ENCODE assay signal across 26 mouse cellular contexts in genomic region chrX:127747062-127747461, GRCm38 (mm10). TPM values are rescaled to one million over a fixed set of nuclear protein-coding genes. Genes with fewer than 3 reads are reported as not detected.
"Had no signal": no experiment of that assay in that cellular context is flagged by ENCODE, and none has a peak within 500 bp of the region (broad histone marks: within the 10 kb centered on the region; RNA-seq: fewer than 3 reads in every experiment).

No protein-coding gene starts in this region.

- DNase-seq: kidney, adult 11 months; kidney, adult 9 months; kidney, postnatal 36 days; layer of hippocampus, postnatal 36 days; lung, adult 2 months; lung, postnatal 4 days; midbrain, embryonic 14.5 days; spleen, adult 18-20 months; thymus, adult 2 months; thymus, postnatal 25 days had no signal

RNA-seq across cellular contexts. Expression of gene Cldn34c4, which starts 10.7 kb away (rescaled TPM):
- total RNA-seq: hindbrain, postnatal 0 days; layer of hippocampus, adult 2 months; layer of hippocampus, postnatal 36 days; megakaryocyte, adult 5-6 weeks had no signal
- polyA plus RNA-seq: hindbrain, postnatal 0 days; intestine, embryonic 14.5 days; kidney, postnatal 0 days; limb, embryonic 10.5 days; limb, embryonic 14.5 days; liver, embryonic 11.5 days; liver, embryonic 15.5 days; lung, adult 2 months; lung, postnatal 0 days; midbrain, embryonic 10.5 days; midbrain, embryonic 14.5 days; myocyte; neural tube, embryonic 11.5 days; neural tube, embryonic 15.5 days; stomach, embryonic 14.5 days; thymus, adult 2 months; urinary bladder, adult 2 months had no signal
